Mouse (Mus musculus): ENCODE data around the gene Unc5b. TPM values are rescaled to one million over a fixed set of nuclear protein-coding genes. Genes with fewer than 3 reads are reported as not detected.
"Not testable (repeated sequence)": the region's sequence is repeated elsewhere in the genome, so short reads cannot be mapped to it uniquely, and the experiment has no call there.

Gene Unc5b
- polyA plus RNA-seq, 2 experiments from 2014 or later, result not detected

GRCm38 (mm10) chr10:60752040-60753020 lies 79.1 kb downstream of the Unc5b start, which contains the start of gene Slc29a3:
Gene Slc29a3 (minus strand): TSS chr10:60752794.
- peak; percentile 95 for ATAC-seq

- ATAC-seq, result no peak
Measured at GRCm38 (mm10) chr10:60747667-60748212, 83.6 kb downstream of the Unc5b start.

- peak; percentile 23 for ATAC-seq
Measured at GRCm38 (mm10) chr10:60746512-60746911, 84.9 kb downstream of the Unc5b start.

GRCm38 (mm10) chr10:60744543-60745290 lies 86.7 kb downstream of the Unc5b start:
- no peak for ATAC-seq

- no peak for ATAC-seq
Measured at GRCm38 (mm10) chr10:60743681-60744080, 87.7 kb downstream of the Unc5b start.

GRCm38 (mm10) chr10:60742942-60743341 lies 88.4 kb downstream of the Unc5b start:
- ATAC-seq, result no peak

- not testable (repeated sequence) for ATAC-seq
Measured at GRCm38 (mm10) chr10:60742296-60742695, 89.1 kb downstream of the Unc5b start.

- ATAC-seq, result no peak
Measured at GRCm38 (mm10) chr10:60741435-60741834, 89.9 kb downstream of the Unc5b start.

GRCm38 (mm10) chr10:60739619-60740363 lies 91.6 kb downstream of the Unc5b start:
- no peak for ATAC-seq

- no peak for ATAC-seq
Measured at GRCm38 (mm10) chr10:60737886-60738640, 93.3 kb downstream of the Unc5b start.

GRCm38 (mm10) chr10:60737169-60737728 lies 94.1 kb downstream of the Unc5b start:
- ATAC-seq, result no peak

- no peak for ATAC-seq
Measured at GRCm38 (mm10) chr10:60735737-60736136, 95.6 kb downstream of the Unc5b start.

- no peak for ATAC-seq
Measured at GRCm38 (mm10) chr10:60733471-60733870, 97.9 kb downstream of the Unc5b start.

GRCm38 (mm10) chr10:60732397-60732861 lies 99.0 kb downstream of the Unc5b start:
- ATAC-seq, result no peak

GRCm38 (mm10) chr10:60731742-60732141 lies 99.6 kb downstream of the Unc5b start:
- ATAC-seq, result no peak

GRCm38 (mm10) chr10:60727301-60727700 lies 104.1 kb downstream of the Unc5b start:
- ATAC-seq, result no peak

GRCm38 (mm10) chr10:60726896-60727295 lies 104.5 kb downstream of the Unc5b start:
- ATAC-seq, result no peak

GRCm38 (mm10) chr10:60724496-60724895 lies 106.9 kb downstream of the Unc5b start:
- ATAC-seq, result no peak

- ATAC-seq, result no peak
Measured at GRCm38 (mm10) chr10:60723345-60723744, 108.0 kb downstream of the Unc5b start.

GRCm38 (mm10) chr10:60721640-60722039 lies 109.7 kb downstream of the Unc5b start:
- no peak for ATAC-seq

- no peak for ATAC-seq
Measured at GRCm38 (mm10) chr10:60720461-60720860, 110.9 kb downstream of the Unc5b start.

All from activated CD4-positive, CD25-positive, alpha-beta regulatory T cell, adult 4 months (primary cell).